Mouse (Mus musculus) erythroblast, adult 5-6 weeks (primary cell): ENCODE measurements around the gene Hist1h3g. TPM values are rescaled to one million over a fixed set of nuclear protein-coding genes. Genes with fewer than 3 reads are reported as not detected.
"Not testable (repeated sequence)": the region's sequence is repeated elsewhere in the genome, so short reads cannot be mapped to it uniquely, and the experiment has no call there.

Experiments
- ATAC-seq: replicated peaks from 2 replicates; pipeline ENCODE4 v1.8.0; 2016; ENCODE audit warnings: moderate number of reproducible peaks, mild to moderate bottlenecking, moderate TSS enrichment, inconsistent platforms; ENCODE audit not compliant: poor library complexity, low FRiP score, severe bottlenecking
- total RNA-seq, 2 experiments: library from RNA; stranded (forward) in 1 of 2; stranded (reverse) in 1 of 2; fragments of 150-400 nt in 1 of 2; fragments of 200-764, 138-1000 nt in 1 of 2; gene quantifications; 2 replicates each; pipeline versions ENCODE4 v1.2.3 to v1.2.4; 2015 to 2017; ENCODE audit warnings: low replicate concordance in 2 of 2

The Hist1h3g gene
- total RNA-seq, 2 experiments from 2014 or later: 97.2 to 131 TPM

DNA sequence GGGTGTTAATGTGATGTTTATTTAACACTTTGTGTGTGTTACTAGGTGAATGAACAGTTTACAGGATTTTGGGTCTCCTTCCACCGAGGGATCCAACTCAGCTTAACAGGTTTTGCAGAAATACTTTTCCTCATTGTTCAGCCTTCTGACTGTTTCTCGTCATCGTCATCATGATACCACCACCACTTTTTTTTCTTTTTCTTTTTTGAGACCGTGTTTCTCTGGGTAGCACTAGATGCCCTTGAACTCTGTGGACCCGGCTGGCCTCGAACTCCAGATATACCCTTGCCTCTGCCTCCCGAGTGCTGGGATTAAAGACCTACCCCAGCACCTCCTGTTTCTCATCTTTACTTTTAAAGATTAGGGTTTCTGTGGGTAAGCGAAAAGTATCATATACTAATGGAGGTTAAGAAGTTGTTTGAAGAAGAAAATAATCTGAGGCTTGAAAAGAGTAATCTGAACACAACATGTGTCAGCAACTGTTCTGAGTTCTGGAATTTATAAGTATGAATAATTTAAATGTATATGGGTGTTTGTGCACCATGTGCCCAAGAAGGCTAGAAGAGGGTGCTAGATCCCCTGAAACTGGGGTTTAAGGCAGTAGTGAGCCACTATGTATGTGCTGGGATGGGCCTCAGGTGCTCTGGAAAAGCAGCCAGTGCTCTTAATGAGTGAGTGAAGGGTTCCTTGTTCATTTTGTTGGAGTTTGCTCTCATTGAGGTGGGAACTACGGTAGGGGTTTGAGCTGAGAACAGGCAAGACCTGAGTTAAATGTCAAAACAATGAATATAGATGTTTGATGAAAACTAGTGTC lies 2.8 kb upstream of the Hist1h3g start:
- ATAC-seq: no peak

DNA sequence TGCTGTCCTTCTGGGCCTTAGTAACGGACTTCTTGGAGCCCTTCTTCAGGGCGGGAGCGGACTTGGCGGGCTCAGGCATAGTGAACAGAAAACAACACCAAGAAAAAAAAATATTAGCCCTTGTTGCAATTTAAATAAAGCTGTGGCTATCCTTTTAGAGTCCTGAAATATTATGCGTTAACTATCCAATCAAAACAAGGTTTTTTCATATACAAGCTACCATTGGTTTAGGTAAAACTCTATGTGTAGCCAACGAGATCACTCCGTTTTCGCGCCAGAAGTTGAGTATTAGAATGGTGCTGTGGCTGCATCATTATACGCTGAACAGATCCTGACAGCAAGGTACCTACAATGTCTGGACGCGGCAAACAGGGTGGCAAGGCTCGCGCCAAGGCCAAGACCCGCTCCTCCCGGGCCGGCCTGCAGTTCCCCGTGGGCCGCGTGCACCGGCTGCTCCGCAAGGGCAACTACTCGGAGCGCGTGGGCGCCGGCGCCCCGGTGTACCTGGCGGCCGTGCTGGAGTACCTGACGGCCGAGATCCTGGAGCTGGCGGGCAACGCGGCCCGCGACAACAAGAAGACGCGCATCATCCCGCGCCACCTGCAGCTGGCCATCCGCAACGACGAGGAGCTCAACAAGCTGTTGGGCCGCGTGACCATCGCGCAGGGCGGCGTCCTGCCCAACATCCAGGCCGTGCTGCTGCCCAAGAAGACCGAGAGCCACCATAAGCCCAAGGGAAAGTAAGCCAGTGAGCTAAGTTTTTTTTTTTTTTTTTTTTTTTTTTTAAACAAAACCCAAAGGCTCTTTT lies 1.5 kb upstream of the Hist1h3g start, which contains the start of gene Hist1h2af:
Hist1h2af (plus strand) TSS at position 347 of the 808 bp plus-strand sequence.
- ATAC-seq: peak; percentile 49

DNA sequence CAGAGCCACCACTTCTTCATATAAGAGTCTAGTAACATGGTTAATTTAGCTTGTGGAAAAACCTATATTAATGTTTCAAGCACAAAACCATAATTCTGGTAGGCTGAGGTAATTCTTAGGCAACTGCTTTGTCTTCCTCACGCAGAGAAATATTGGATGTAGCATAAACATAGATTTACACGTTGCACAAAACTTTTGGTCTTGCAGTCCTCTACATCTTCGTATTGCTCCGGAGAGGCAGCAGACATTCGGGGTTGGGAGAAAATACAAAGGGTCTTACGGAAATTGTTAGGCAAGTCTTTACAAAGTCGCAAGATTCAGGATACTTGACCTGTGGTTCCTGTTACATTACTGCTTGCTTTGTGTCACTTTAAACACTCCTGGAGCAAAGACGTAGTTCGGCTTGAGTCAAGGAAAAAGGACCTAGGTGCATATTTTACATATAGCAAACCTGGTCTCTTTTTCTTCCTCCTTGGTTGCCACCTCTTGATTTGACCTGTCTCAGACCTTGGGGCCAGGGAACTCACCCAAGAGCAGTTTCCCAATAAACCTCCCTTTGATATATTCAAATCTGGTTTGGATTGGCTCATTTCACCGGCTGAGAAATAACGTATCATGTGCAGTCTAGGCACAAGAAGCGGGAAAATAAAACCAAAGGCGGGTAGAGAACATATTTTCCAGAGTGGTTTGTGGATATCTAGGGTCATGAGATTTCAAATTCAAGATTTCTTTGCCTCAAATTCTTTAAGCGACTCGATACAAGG lies 672 bp upstream of the Hist1h3g start:
- ATAC-seq: peak; percentile 37

DNA sequence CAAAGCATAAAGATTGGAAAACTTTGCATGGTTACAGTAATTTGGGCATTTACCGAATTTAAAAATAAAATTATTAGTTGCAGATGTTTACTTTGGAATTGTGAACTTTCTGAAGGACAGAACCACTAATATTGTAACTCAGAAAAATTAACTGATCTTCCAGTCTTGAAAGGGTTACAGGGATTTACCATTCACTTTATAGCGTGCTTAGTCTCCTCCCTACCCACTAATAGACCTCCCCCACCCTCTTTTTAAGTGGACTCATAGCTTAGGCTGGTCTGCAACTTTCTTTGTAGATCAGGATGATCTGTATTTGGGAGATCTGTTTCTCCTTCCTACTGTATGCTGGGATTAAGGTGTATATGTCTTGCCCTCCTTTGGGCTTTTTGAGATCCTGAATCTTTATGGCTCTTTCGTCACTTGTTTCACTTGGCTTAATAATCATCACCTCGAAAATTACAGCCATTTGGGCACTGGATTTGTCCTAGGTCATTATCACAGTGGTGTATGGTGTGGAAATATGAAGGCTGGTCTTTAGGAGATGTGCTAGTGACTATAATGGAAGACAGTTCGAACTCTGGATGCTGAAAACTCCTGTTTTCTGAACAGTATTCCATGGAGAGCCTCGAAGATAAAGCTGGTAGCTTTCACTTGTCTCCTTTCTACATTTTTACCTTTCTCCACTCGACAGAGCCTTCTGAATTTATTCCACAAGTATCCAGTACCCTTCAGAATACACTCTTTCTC lies 1.0 kb downstream of the Hist1h3g start:
- ATAC-seq: no peak

DNA sequence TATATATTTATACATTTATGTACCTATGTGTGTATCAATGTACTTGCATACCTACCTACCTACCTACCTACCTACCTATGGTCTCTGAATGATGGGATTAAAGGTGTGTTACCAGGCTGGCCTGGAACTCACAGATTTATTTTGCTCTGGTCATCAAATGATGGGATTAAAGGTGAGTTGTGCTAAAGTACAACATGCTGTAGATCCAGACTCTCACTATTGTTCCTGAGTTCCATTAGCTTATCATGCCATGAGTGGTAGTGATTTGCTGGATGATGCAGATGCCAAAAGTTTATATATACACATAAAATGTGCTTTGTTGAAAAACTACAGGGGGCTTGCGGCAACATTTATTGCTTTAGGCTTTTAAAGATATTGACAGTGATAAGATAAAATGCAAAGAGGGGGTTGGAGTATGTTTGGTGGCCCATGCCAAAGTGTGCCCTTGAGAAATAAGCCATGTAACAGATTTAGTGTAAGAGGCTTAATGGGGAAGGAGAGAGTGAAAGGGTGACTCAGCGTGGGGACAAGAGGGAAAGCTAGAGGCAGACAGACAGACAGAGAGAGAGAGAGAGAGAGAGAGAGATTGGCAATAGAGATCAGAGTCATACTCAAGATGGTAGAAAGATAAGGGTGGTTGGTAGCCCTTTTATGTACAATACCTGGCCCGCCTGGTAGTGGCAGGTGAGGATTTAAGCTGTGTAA lies 1.9 kb downstream of the Hist1h3g start:
- no peak for ATAC-seq

DNA sequence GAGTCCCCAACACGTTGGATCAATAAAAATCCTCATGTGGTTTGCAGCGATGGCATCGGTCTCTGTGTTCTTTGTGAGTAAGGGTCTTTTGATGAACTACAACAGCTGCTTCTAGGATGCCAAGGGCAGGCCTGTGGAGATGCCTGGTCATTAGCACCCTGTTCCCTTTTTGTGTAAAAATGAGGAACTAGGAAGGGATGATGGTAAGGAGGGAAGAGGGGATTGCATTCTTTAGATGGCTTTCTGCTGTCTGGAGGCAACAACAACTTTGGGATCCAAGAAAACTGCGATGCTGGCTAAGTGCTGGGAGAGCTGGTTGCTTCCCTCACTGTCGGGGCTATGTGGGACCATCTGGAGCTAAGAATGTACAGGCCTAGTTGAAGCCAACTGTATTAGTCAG lies 3.0 kb downstream of the Hist1h3g start:
- ATAC-seq: no peak

DNA sequence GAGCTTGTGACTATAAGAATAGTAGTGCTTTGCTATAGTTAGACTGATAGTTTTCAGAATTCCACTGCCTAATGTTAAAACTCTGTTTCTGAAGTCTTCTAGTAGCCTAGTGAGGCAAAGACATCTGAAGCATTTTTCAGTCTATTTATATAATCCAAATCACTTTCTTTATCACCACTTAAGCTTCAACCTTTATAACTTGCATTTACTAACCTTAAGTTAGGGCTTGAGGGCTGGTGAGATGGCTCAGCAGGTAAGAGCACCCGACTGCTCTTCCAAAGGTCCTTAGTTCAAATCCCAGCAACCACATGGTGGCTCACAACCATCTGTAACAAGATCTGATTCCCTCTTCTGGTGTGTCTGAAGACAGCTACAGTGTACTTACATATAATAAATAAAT lies 4.6 kb downstream of the Hist1h3g start:
- not testable (repeated sequence) for ATAC-seq

DNA sequence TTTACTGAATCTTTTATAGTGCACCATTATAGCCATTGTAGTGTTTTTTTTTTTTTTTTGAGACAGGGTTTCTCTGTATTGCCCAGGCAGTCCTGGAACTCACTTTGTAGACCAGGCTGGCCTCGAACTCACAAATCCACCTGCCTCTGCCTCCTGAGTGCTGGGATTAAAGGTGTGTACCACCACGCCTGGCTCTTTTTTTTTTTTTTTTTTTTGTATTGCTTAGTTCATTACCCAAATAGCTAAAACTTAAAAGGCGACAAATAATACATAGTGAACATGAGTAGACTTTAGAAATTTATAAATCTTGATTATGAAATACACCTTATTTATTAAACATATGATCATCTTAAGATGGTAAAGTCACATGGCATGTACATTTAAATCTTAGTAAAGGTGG lies 6.3 kb downstream of the Hist1h3g start:
- ATAC-seq: no peak

DNA sequence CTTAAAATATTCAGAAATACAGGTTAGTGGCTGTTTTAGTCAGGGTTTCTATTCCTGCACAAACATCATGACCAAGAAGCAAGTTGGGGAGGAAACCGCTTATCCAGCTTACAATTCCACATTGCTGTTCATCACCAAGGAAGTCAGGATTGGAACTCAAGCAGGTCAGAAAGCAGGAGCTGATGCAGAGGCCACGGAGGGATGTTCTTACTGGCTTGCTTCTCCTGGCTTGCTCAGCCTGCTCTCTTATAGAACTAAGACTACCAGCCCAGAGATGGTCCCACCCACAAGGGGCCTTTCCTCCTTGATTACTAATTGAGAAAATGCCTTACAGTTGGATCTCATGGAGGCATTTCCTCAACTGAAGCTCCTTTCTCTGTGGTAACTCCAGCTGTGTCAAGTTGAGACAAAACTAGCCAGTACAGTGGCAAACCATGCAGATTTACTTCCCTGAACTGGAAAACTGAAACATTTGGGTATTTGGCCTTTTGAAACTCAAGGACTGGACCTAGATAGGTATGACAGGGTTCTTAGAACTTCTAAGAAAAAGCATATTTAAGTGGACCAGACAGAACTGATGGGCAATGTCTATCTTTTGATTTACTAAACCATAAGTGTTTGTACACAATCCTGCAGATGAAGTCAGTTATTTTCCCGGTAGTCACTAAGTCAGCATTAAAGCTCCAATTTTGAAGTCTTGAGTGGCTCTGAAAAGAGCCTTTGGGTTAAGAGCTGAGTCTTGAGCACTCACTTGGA lies 7.2 kb downstream of the Hist1h3g start:
- ATAC-seq: not testable (repeated sequence)

DNA sequence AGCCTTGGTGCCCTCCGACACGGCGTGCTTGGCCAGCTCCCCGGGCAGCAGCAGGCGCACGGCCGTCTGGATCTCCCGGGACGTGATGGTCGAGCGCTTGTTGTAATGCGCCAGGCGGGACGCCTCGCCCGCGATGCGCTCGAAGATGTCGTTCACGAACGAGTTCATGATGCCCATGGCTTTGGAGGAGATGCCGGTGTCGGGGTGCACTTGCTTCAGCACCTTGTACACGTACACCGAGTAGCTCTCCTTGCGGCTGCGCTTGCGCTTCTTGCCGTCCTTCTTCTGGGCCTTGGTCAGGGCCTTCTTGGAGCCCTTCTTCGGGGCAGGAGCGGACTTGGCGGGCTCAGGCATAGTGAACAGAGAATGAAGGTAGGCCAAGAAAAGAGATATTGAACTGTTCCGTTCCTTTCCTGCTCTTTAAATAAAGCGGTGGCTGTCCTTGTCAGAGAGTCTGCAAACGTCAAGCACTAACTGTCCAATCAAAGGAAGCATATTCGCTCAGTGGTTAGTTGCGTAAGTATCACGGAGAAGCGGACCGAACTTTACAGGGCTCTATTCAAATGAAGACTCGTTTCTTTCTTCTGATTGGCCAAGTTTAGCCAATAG lies 7.9 kb downstream of the Hist1h3g start, which contains the start of gene Hist1h2bh:
Hist1h2bh (minus strand) TSS at position 394 of the 609 bp plus-strand sequence.
- ATAC-seq: peak; percentile 90

DNA sequence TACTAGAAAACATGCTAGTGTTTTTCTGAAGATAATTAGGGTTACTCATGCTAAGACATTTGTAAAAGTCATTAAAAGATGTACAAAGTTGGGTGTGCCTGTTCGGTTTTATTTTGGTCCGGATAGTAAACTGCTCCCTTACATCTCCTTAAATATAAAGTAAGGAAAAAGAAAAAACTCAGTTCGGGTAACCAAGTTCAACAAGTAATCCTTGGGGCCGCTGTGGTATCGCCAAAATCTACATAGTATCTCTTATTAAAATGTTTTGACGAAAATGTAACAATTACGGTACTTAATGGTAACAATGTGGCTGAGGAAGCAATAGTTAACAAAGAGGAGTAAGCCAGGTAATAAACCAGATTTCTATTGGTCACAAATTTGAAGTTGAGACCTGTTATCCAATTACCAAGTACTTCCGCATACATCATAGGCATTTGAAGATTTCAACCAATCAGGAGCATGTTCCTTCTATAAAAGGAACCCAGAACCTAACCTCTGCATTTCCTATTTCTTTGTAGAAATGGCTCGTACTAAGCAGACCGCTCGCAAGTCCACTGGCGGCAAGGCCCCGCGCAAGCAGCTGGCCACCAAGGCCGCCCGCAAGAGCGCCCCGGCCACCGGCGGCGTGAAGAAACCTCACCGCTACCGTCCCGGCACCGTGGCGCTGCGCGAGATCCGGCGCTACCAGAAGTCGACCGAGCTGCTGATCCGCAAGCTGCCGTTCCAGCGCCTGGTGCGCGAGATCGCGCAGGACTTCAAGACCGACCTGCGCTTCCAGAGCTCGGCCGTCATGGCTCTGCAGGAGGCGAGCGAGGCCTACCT lies 9.0 kb downstream of the Hist1h3g start, which contains the start of gene Hist1h3f:
Hist1h3f (plus strand) TSS at position 88 of the 822 bp plus-strand sequence.
- ATAC-seq: peak; percentile 82

DNA sequence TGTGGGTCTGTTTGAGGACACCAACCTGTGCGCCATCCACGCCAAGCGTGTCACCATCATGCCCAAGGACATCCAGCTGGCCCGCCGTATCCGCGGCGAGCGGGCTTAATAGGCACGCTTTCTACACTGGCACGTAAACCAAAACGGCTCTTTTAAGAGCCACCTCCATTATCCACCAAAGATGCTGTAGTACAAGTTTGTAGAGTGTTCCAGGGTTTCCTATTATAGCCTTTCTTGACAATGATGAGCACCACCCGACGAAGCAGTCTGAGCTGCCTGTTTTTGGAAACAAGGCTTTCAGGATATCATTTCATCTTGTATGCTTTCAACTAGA lies 9.5 kb downstream of the Hist1h3g start:
- ATAC-seq: peak; percentile 38

DNA sequence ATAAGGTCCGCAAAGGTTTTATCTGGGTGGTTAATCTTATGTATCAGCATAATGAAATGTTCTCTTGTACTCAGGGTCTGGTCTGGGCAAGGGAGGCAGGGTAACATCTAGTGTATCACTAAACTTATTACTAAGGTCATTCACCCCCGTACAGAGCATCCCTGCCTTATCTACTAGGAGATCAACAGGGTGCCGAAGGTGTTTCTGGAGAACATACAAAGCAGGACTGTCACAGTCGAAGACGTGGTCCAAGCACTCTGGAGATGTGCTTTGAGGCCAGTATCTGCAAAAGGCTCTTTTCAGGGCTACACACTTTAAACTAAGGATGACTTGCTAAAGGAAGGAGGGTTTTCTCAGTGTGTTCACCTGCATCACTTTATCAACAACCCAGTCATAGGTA lies 11.5 kb downstream of the Hist1h3g start:
- no peak for ATAC-seq

DNA sequence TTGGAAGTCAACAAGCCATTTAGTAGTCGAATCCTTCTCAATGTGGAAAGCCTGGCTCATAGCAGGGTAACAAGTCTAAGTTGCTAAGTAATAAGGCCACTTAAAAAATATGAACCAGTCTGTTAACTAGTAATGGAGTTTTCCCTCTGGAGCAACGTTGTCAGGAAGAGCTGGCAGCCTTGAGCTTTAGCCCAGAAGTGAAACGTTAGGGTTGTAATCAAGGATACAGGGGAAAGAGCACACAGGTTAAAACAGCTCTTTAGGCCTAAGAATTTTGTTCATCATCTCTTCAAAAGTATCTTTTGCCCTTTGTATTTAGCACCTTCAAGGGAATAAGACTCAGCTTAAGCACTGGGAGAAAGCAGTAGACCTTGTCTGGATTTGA lies 15.5 kb downstream of the Hist1h3g start:
- ATAC-seq: peak; percentile 4; the same call in 1 of the 2 replicates

DNA sequence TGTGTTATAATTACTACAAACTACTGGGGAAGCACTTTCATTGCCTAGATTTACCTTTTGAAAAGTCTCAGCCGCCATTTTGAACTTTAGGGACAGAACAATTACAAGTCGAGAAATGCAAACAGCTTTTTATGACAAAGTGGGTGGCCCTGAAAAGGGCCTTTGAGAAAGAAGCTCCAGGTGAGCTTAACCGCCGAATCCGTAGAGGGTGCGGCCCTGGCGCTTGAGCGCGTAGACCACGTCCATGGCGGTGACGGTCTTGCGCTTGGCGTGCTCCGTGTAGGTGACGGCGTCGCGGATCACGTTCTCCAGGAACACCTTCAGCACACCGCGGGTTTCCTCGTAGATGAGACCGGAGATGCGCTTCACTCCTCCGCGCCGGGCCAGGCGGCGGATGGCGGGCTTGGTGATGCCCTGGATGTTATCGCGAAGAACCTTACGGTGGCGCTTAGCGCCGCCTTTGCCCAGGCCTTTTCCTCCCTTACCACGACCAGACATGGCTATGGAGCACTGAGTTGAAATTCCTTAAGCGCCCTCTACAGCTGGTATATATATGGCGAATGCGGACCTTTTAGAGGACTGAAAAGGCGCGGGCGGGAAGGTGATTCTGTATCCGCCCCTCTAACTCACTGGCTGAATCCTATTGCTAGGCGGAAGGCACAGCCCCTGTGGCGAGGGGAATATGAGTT lies 16.1 kb downstream of the Hist1h3g start, which contains the start of gene Hist1h4f:
Hist1h4f (minus strand) TSS at position 503 of the 689 bp plus-strand sequence.
- peak; percentile 51 for ATAC-seq
